Mouse (Mus musculus) mammary gland, adult 2 months (tissue): ENCODE results near the gene Myom1. TPM values are rescaled to one million over a fixed set of nuclear protein-coding genes. Genes with fewer than 3 reads are reported as not detected.

ENCODE experiments used
- polyA plus RNA-seq: library from polyadenylated mRNA; depleted of rRNA; stranded (reverse); fragments of >200 nt; gene quantifications from 2 replicates; pipeline ENCODE4 v1.2.3, GENCODE M21; 2012; ENCODE audit warnings: low replicate concordance; rRNA removed

The Myom1 gene
- 1.7 and 31.5 TPM in 2 replicates for polyA plus RNA-seq

GRCm38 (mm10) chr17:71002081-71002743 is at the start of gene Myom1:
Gene Myom1, plus strand, starts transcription at chr17:71002633.

GRCm38 (mm10) chr17:71002744-71003094 is 286 bp downstream of the Myom1 start, which contains the start of gene Myl12a:
Gene Myl12a, minus strand, starts transcription at chr17:71002878.

Other genes starting within 250 kb of the Myom1 start
- 25.3 and 47.0 TPM in 2 replicates for gene Tgif1, start 149.1 kb upstream of the Myom1 start, polyA plus RNA-seq
- gene Myl12a, start 245 bp downstream of the Myom1 start, polyA plus RNA-seq = 88.9 and 154 TPM in 2 replicates
- 9.2 and 9.5 TPM in 2 replicates for gene Lpin2, start 179.9 kb downstream of the Myom1 start, polyA plus RNA-seq